Mouse (Mus musculus) thymus, postnatal 25 days (tissue): Measurements from ENCODE around the gene Poc1b.
"Not testable (repeated sequence)": the region's sequence is repeated elsewhere in the genome, so short reads cannot be mapped to it uniquely, and the experiment has no call there.

Source experiments
- DNase-seq: peaks from one replicate; pipeline ENCODE4 v3.0.0; 2022

Gene Poc1b

GRCm38 (mm10) chr10:99197607-99198305 lies 90.9 kb downstream of the Poc1b start:
- no peak for DNase-seq

GRCm38 (mm10) chr10:99198946-99199345 lies 92.1 kb downstream of the Poc1b start:
- no peak for DNase-seq

- DNase-seq, result no peak
Measured at GRCm38 (mm10) chr10:99200944-99201343, 94.1 kb downstream of the Poc1b start.

- DNase-seq, result no peak
Measured at GRCm38 (mm10) chr10:99201786-99202185, 95.0 kb downstream of the Poc1b start.

GRCm38 (mm10) chr10:99202363-99202762 lies 95.5 kb downstream of the Poc1b start:
- DNase-seq, result no peak

GRCm38 (mm10) chr10:99203163-99203562 lies 96.3 kb downstream of the Poc1b start:
- DNase-seq, result no peak

GRCm38 (mm10) chr10:99203577-99204487 lies 97.0 kb downstream of the Poc1b start:
- DNase-seq, result no peak

- peak; percentile 68 for DNase-seq
Measured at GRCm38 (mm10) chr10:99204553-99204952, 97.7 kb downstream of the Poc1b start.

- DNase-seq, result no peak
Measured at GRCm38 (mm10) chr10:99207121-99207520, 100.3 kb downstream of the Poc1b start.

- DNase-seq, result no peak
Measured at GRCm38 (mm10) chr10:99209146-99209800, 102.4 kb downstream of the Poc1b start.

GRCm38 (mm10) chr10:99211021-99211420 lies 104.2 kb downstream of the Poc1b start:
- no peak for DNase-seq

- no peak for DNase-seq
Measured at GRCm38 (mm10) chr10:99211503-99212265, 104.8 kb downstream of the Poc1b start.

- DNase-seq, result no peak
Measured at GRCm38 (mm10) chr10:99214421-99215299, 107.8 kb downstream of the Poc1b start.

GRCm38 (mm10) chr10:99216570-99216969 lies 109.7 kb downstream of the Poc1b start:
- not testable (repeated sequence) for DNase-seq

- DNase-seq, result no peak
Measured at GRCm38 (mm10) chr10:99221540-99221939, 114.7 kb downstream of the Poc1b start.

GRCm38 (mm10) chr10:99222726-99223125 lies 115.9 kb downstream of the Poc1b start:
- no peak for DNase-seq

- DNase-seq, result no peak
Measured at GRCm38 (mm10) chr10:99224218-99224617, 117.4 kb downstream of the Poc1b start.

GRCm38 (mm10) chr10:99226782-99227181 lies 119.9 kb downstream of the Poc1b start:
- DNase-seq, result no peak

GRCm38 (mm10) chr10:99227968-99228864 lies 121.4 kb downstream of the Poc1b start:
- no peak for DNase-seq

- no peak for DNase-seq
Measured at GRCm38 (mm10) chr10:99229031-99229684, 122.3 kb downstream of the Poc1b start.
